8 mouse cellular contexts compared by ENCODE assay signal in genomic region chrX:135008720-135009470, GRCm38 (mm10). TPM values are rescaled to one million over a fixed set of nuclear protein-coding genes. Genes with fewer than 3 reads are reported as not detected.
DNase-seq lines count a peak whose midpoint lies in the region; ATAC-seq and TF ChIP-seq lines count a peak whose summit lies in the region.

Gene Zmat1 (minus strand): TSS chrX:135009209.

- peak; percentile 100 for ATAC-seq in erythroid progenitor cell, adult 5-6 weeks (replicated peaks; ENCODE audit: low FRiP score, poor library complexity, severe bottlenecking)
- ATAC-seq in heart, embryonic 12.5 days (ENCODE audit: insufficient number of reproducible peaks, low FRiP score) = peak; percentile 98
- ATAC-seq in kidney, postnatal 0 days (replicated peaks; ENCODE audit: low FRiP score, low read depth) = peak; percentile 100
- ATAC-seq in liver, embryonic 11.5 days (replicated peaks; ENCODE audit: low FRiP score) = peak; percentile 100
- ATAC-seq in stomach, embryonic 14.5 days (ENCODE audit: insufficient number of reproducible peaks, insufficient read depth, low FRiP score, low read depth) = peak; percentile 99

- H3K27me3 ChIP-seq in heart, embryonic 12.5 days (replicated peaks) = no peaks in the 10 kb centered on the region
- no peaks in the 10 kb centered on the region for H3K27me3 ChIP-seq in kidney, postnatal 0 days (ENCODE audit: insufficient read depth, low read length)
- peaks cover 3% of the 10 kb centered on the region for H3K27me3 ChIP-seq in liver, embryonic 11.5 days (replicated peaks; ENCODE audit: control insufficient read depth, insufficient read depth, low read length)
- H3K27me3 ChIP-seq in stomach, embryonic 14.5 days (ENCODE audit: control insufficient read depth, insufficient read depth, low read length) = no peaks in the 10 kb centered on the region

- H3K36me3 ChIP-seq in heart, embryonic 12.5 days = no peaks in the 10 kb centered on the region
- H3K36me3 ChIP-seq in kidney, postnatal 0 days (ENCODE audit: insufficient read depth, low read length) = no peaks in the 10 kb centered on the region
- no peaks in the 10 kb centered on the region for H3K36me3 ChIP-seq in liver, embryonic 11.5 days (ENCODE audit: control insufficient read depth, insufficient read depth, low read length)
- no peaks in the 10 kb centered on the region for H3K36me3 ChIP-seq in stomach, embryonic 14.5 days (ENCODE audit: control insufficient read depth, insufficient read depth, low read length)

- H3K4me1 ChIP-seq in heart, embryonic 12.5 days (replicated peaks) = no peaks in the 10 kb centered on the region; the same call in 1 of the 2 replicates
- H3K4me1 ChIP-seq in kidney, postnatal 0 days (replicated peaks; ENCODE audit: insufficient read depth, low read length) = no peaks in the 10 kb centered on the region
- H3K4me1 ChIP-seq in liver, embryonic 11.5 days (replicated peaks; ENCODE audit: control insufficient read depth, insufficient read depth, low read length) = no peaks in the 10 kb centered on the region
- no peaks in the 10 kb centered on the region for H3K4me1 ChIP-seq in stomach, embryonic 14.5 days (ENCODE audit: control insufficient read depth, insufficient read depth, low read length)

- peak; percentile 93 for DNase-seq in CD4-positive helper T cell, adult 2 months (ENCODE audit: low read depth, low spot score)
- peak; percentile 88 for DNase-seq in brain, embryonic 18.5 days (ENCODE audit: low read depth, low spot score)
- peak; percentile 95 for DNase-seq in kidney, postnatal 0 days (ENCODE audit: low spot score)
- DNase-seq in liver, embryonic 11.5 days (ENCODE audit: low spot score) = peak; percentile 74
- peak; percentile 92 for DNase-seq in naive thymus-derived CD4-positive, alpha-beta T cell, adult 2 months (ENCODE audit: low read depth)

- H3K4me2 ChIP-seq in heart, embryonic 12.5 days = peak within 1 kb of the TSS; percentile 66
- peak within 1 kb of the TSS; percentile 46 for H3K4me2 ChIP-seq in kidney, postnatal 0 days (ENCODE audit: low read length)
- H3K4me2 ChIP-seq in liver, embryonic 11.5 days = peak within 1 kb of the TSS; percentile 58
- peak within 1 kb of the TSS; percentile 32 for H3K4me2 ChIP-seq in stomach, embryonic 14.5 days (replicated peaks; ENCODE audit: low read depth, low read length)

- peak within 1 kb of the TSS; percentile 93 for H3K9ac ChIP-seq in heart, embryonic 12.5 days
- H3K9ac ChIP-seq in kidney, postnatal 0 days (ENCODE audit: low read depth, low read length) = peak within 1 kb of the TSS; percentile 83
- H3K9ac ChIP-seq in liver, embryonic 11.5 days (ENCODE audit: low read depth, low read length) = peak within 1 kb of the TSS; percentile 76
- H3K9ac ChIP-seq in stomach, embryonic 14.5 days (replicated peaks; ENCODE audit: low read depth, low read length) = peak within 1 kb of the TSS; percentile 52; the same call in 1 of the 2 replicates

- TF ChIP-seq CTCF in kidney, postnatal 0 days (IDR thresholded peaks at IDR 0.05; ENCODE audit: low read depth) = no peak

- H3K9me3 ChIP-seq in heart, embryonic 12.5 days (replicated peaks) = no peaks in the 10 kb centered on the region
- no peaks in the 10 kb centered on the region for H3K9me3 ChIP-seq in kidney, postnatal 0 days (replicated peaks; ENCODE audit: low read length)
- H3K9me3 ChIP-seq in liver, embryonic 11.5 days (ENCODE audit: control insufficient read depth, low read length) = no peaks in the 10 kb centered on the region
- no peaks in the 10 kb centered on the region for H3K9me3 ChIP-seq in stomach, embryonic 14.5 days (ENCODE audit: control insufficient read depth, low read depth, low read length)

- peak within 1 kb of the TSS; percentile 81 for H3K4me3 ChIP-seq in heart, embryonic 12.5 days
- H3K4me3 ChIP-seq in kidney, postnatal 0 days (replicated peaks; ENCODE audit: low read depth, low read length) = peak within 1 kb of the TSS; percentile 65
- H3K4me3 ChIP-seq in liver, embryonic 11.5 days (ENCODE audit: low read depth, low read length) = peak within 1 kb of the TSS; percentile 68
- H3K4me3 ChIP-seq in stomach, embryonic 14.5 days (ENCODE audit: low read depth, low read length) = peak within 1 kb of the TSS; percentile 50

- WGBS in heart, embryonic 12.5 days = 20% methylated on average over 47 of the region's 65 CpGs
- 20% methylated on average over 57 of the region's 65 CpGs for WGBS in kidney, postnatal 0 days
- WGBS in liver, embryonic 11.5 days = 20% methylated on average over 48 of the region's 65 CpGs
- 28% methylated on average over 50 of the region's 65 CpGs for WGBS in stomach, embryonic 14.5 days

- peak within 1 kb of the TSS; percentile 96 for H3K27ac ChIP-seq in heart, embryonic 12.5 days (ENCODE audit: poor library complexity, severe bottlenecking)
- peak within 1 kb of the TSS; percentile 93 for H3K27ac ChIP-seq in kidney, postnatal 0 days
- H3K27ac ChIP-seq in liver, embryonic 11.5 days (ENCODE audit: low read depth, low read length) = peak within 1 kb of the TSS; percentile 87
- H3K27ac ChIP-seq in stomach, embryonic 14.5 days (ENCODE audit: low read length) = peak within 1 kb of the TSS; percentile 91

RNA-seq across cellular contexts. Expression of gene Zmat1, which starts in this region (rescaled TPM):
- total RNA-seq in erythroid progenitor cell, adult 5-6 weeks (2015; ENCODE audit: low replicate concordance) = 3.2 and 5.4 TPM in 2 replicates
- total RNA-seq in erythroid progenitor cell, adult 5-6 weeks (2017; ENCODE audit: low replicate concordance) = 0.64 and 0.98 TPM in 2 replicates
- 9.2 and 10.5 TPM in 2 replicates for polyA plus RNA-seq in heart, embryonic 12.5 days (2016; fragmentation: Nextera tagmentation; extraction: Ambion mirVana)
- 4.6 and 5.4 TPM in 2 replicates for polyA plus RNA-seq in kidney, postnatal 0 days (2015; fragmentation: Nextera tagmentation; extraction: Ambion mirVana)
- 3.2 and 3.3 TPM in 2 replicates for polyA plus RNA-seq in liver, embryonic 11.5 days (2014; fragmentation: Nextera tagmentation; extraction: Ambion mirVana)
- 6.6 and 8.1 TPM in 2 replicates for polyA plus RNA-seq in stomach, embryonic 14.5 days (2014; fragmentation: Nextera tagmentation; extraction: Ambion mirVana)

Comparison
In these comparisons a context has a peak if more than half of its experiments do, and no peak if none do; other contexts are left out.
1. Peak in every context shown above with its lines: DNase-seq, ATAC-seq, H3K4me3 ChIP-seq and H3K27ac ChIP-seq.